Mouse (Mus musculus) mouse embryonic stem cell (cell line): ENCODE data around the gene Fabp3.

ENCODE experiments used
- in situ Hi-C, 2 experiments: fragments of 300-500 bp; cut with MboI; formaldehyde crosslinking; loops; 1 replicate in 1 of 2; 3 replicates in 1 of 2; pipeline ENCODE4 v1.14.3; 2019 to 2020; ENCODE audit warnings: low sequenced_read_pairs in 2 of 2, low pct_unique_long_range_greater_than_20kb in 1 of 2, mixed read lengths in 1 of 2; ENCODE audit not compliant: unreplicated experiment in 1 of 2

Fabp3 gene

DNA sequence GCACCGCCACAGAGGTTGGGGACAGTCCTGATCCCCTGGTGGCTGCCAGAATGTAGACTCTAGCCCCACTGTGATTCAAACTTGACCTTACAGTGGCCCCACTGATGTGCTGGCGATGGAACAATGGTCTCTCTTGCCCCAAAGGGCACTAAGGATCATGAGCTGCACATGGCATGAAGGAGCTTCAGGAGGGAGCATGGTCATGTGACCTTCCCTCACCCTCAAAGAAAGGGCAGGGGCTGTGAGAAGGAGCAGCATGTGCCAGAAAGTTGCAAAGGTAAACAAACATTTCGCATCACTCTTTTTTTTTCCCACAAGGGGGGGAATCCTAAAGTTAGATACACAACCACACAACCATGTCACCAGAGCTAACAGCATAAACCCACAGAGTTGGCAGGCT is 9.7 kb downstream of the Fabp3 start:
- in situ Hi-C loops, result no loop called here

DNA sequence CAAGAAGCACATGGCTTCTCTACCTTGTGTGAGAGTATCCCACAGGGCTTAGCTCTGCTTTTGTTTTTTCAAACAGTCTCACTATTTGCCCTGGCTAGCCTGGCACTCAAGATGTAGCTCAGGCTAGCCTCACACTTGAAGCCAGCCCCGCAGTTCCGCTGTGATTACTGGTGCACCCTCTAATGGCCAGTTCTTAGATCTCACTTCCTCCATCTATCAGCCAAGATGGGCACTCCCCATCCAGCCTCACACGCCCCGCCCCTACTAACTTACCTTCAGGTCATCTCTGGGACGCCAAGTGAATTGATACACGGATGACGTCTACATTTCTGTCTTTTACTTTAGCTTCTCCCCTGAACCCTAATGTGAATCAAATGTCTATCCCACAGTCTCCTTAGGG is 11.2 kb downstream of the Fabp3 start:
- in situ Hi-C loops, result no loop called here

DNA sequence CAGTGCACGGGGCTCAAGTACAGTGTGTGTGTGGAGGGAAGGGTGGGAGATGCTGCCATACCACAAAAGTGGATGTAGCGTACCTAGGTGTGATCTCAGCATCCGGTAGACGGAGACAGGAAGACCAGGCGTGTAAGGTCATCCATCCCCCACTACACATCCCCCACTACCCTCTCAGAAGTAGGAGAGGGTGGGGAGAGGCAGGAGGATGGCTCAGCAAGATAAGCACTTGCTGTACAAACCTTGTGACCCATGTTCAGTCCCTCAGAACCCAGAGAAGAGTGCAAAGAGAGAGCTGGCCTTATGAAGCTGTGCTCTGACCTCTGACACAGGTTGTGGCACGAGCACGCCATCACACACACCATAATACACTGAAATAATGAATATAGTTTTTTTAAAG is 13.2 kb downstream of the Fabp3 start:
- in situ Hi-C loops, result no loop called here

DNA sequence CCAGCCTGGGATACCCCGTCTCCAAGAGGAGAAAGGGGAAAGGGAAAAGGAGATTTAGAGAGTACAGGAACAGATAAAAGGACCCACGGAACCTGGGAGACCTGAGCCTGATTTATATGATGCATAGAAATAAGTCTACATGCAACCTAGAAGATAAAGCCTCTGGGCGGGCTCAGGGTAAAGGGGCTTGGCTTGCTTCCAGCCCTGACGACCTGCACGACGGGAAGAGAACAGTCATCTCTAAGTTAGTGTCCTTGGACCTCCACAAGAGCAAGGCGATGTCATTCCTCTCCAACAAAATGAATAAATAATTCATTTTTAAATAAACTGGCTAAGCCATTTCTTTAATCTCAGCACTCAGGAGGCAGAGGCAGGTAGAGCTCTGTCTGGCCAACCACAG is 14.2 kb downstream of the Fabp3 start:
- in situ Hi-C loops, result no loop called here

DNA sequence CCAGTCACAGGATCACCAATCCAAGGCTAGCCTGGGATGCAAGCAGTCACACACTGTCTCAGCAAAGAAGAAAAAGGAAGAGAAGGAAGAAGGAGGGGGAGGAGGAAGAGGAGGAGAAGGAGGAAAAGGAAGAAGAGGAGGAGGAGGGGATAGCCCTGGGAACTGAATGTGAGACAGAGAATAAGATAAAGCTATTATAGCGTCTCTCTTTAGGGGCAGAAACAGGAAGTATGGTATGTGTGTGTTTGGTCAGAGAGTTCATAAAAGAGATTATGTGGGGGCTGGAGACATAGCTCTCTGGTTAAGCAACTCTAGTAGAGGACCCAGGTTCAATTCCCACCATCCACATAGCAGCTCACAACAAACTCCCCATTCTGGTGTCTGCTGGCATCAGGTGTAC is 14.8 kb downstream of the Fabp3 start:
- in situ Hi-C loops, result no loop called here

DNA sequence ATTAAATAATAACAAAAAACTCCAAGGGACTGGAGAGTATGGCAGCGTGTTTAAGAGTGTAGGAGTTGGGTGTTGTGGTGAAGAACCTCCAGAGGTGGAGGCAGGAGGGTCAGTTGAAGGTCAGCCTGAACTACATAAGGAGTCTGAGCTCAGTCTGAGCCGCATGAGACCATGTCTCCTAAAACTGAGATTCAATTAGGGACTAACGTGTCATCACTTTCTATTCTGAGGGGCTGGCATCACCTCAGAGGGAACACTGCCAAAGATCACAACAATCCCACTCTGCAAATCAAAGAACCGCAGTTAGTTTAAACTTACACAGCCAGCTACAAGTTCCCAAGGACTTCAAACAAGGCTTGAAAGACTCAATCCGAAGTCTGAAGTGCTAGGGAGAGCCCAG is 15.2 kb downstream of the Fabp3 start:
- in situ Hi-C loops, result no loop called here

DNA sequence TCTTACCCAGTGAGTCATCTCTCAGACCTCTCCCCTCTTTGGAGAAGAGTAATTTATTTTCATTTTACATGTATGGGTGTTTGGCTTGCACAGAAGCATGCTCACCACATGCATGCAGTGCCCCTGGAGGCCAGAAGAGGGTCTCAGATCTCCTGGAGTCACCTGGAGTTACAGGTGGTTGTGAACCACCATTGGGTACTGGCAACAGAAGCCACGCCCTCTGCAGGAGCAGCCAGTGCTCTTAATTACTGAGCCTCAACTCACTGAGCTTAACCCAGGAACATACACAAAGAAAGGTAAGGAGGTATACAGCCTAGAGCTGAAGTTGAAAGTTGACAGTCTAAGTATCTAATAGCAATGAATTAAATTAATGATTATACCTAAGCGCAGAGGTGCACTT is 17.1 kb downstream of the Fabp3 start:
- in situ Hi-C loops, result no loop called here

DNA sequence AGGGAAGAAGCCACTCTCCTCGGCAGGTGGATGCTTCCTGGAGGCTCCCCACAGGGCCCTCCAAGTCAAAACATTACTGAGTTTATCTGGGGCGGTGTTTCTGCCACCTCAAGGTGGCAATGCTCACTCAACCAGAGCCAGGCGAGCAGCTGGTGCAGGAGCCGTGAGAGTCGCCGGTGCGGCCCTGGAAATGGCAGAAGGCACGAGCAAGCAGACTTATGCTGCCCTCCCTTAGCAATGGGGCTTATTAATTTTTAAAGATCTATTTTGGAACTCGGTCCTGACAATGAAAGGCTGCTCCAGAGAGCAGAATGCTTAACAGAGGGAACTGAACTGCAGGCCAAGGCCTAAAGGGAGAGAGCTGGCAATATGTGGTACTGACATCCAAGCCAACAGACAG is 19.0 kb downstream of the Fabp3 start:
- in situ Hi-C loops, result no loop called here

DNA sequence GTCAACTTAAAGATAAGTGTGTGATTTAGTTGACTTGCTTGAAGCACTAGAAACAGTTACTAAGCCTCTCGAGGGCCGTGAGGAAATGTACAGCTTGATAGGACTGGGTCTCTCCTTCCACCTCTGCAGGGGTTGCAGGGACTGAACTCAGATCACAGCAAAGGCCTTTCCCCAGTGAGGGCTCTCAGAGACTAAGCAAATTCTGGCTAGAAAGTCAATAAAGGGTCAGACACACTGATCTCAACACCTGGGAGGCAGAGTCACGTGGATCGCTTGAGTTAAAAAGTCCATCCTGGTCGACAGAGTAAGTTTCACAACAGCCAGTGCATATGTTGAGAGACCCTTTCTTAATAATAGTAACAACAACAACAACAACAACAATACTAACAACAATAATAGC is 27.5 kb downstream of the Fabp3 start:
- in situ Hi-C loops, result no loop called here

DNA sequence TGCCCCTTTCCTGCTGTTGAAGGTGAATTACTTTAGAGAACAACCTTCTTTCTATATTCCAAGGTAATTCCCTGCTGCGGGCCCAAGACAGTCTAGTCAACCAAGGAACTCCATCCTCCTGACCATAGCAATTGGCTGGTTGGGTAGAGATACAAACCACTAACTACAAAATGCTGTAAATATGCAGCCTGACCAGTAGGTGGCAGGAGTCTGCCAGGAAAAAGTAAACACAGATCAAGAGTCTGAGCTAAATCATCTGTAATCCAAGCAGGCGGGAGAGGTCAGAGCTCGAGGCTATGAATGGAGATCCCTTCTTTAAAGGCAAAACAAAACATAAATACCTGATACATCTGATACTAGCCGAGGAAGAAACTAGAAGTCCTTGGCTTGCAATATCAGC is 33.3 kb downstream of the Fabp3 start:
- in situ Hi-C loops, result no loop called here

DNA sequence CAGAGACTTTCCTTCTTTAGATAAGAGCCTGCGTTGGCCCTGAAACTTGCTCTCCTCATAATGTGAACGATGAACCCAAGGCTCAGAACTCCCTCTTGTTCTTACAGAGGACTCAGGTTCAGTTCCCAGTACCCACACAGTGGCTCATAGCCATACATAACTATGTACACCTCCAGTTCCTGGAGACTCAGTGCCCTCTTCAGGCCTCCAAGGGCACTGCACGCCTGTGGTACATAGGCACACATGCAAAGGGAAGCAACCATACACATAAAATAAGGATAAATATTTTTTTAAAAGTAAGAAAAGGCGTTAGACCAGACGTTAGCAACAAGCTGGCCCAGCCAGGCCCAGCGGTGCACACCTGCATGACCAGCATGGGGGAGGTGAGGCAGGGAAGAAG is 41.3 kb downstream of the Fabp3 start:
- in situ Hi-C loops, result no loop called here

DNA sequence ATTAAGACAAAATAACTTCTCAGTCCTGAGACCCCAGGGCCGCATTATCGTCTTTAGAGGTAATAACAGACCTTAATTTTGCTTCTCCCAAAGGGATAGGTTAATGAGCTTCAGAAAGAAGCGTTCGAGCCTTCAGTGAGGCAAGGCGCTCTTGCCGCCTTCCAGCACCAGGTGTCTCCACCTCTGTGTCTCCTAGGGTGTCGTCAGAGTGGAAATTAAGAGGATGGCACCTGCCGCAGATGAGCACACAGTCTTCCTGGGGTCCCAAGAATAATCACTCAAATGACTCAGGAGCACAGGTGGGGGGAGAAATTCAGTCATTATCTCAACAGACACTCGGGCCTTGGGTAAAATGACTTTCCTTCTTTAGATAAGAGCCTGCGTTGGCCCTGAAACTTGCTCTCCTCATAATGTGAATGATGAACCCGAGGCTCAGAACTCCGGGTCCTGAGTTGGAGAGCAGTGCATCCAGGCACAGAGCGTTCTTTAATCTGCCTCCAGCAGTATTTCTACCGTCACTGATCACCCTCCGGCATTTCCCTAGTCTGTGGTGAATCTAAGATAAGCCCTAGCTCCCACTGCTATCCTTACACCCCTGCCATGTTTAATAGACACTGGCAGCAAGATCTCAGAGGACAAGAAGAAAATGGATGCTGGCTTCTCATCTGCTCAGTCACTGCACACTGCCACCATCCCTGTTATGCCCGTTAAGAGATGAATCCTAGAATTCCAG is 42.5 kb downstream of the Fabp3 start:
- in situ Hi-C loops, result no loop called here

DNA sequence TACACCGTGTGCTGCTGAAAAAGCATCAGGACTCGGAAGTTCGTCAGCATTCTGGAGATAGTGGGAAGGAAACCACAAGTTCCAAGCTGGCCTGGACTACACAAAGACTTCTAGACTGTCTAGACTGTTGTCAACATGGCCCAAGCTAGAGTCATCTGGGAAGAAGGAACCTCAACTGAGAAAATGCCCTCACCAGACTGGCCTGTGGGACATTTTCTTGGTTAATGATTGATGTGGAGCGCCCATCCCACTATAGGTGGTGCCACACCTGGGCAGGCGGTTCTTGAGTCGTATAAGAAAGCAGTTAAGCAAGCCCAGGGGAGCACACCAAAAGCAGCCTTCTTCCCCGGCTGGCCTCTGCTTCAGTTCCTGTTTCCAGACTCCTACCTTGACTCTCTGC is 44.2 kb downstream of the Fabp3 start:
- in situ Hi-C loops, result no loop called here

DNA sequence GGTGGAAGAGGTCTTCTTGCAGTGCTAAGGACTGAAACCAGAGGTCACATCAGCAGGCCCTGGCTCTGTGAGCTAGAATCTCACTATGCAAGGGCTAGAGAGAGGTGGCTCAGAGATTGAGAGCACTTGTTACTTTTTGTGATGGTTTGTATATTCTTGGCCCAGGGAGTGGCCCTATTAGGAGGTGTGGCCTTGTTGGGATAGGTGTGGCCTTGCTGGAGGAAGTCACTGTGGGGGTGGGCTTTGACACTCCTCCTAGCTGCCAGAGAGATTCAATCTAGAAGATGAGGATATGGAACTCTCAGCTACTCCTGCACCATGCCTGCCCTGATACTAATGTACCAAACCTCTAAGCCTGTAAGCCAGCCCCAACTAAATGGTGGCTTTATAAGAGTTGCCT is 49.6 kb downstream of the Fabp3 start:
- in situ Hi-C loops, result no loop called here

DNA sequence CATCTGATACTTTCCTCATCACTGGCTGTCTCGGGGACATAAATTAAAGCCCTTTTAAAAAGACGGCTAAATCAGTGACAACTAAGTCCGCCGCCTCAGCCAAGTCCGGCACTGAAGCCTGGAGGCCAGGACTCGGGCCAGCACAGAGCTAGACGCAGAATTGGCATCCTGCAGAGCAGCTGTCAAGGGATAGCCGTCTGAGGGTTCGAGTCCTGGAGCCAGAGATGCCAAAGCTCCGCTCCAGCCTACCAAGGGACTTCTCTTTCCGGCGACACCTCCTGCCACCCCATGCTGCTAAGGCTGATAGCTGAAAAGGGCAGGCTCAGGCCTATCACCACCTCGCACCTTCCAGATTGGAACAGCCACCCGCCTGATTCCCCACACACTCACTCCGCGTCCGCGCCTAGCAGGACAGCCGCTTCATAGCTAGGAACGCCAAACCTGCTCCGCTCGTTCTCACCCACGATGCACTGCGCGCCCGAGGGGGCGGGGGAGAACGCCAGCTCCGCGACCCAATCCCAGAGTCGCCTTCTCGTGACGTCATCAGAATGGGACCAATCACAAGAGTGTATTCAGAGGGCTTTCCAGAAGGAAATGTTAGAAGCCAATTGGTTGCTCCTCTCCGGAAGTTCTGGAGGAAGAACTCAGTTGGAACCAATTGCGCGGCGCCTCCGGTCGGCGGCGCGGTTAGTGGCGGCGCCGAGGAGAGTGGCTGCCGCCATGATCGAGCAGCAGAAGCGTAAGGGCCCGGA is 51.3 kb downstream of the Fabp3 start, which contains the start of the genes Zcchc17 and Snrnp40:
Gene Zcchc17, minus strand, starts transcription at position 458 of the 752 bp plus-strand sequence.
Gene Snrnp40, plus strand, starts transcription at position 647 of the 752 bp plus-strand sequence.
- in situ Hi-C loops, result no loop called here

DNA sequence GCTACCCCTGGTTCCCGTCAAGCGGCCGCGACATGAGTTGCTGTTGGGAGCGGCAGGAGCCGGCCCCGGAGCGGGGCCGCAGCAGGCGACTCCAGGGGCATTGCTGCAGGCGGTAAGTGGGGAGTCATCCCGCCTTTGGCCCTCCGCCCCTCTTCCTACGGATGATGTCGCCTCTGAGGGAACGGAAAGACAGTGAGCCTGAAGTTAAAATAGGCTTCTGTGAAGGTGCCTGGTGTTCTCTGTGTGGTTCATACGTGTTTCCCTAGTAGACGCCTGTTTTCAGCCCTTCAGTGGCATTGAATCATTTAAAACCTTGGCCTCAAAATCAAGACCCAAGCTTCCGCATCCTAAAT is 51.8 kb downstream of the Fabp3 start:
- in situ Hi-C loops, result no loop called here
